Mouse (Mus musculus) bone marrow, adult 2 months (tissue): ENCODE measurements at regions not wholly inside any gene's neighbourhood (a gene's known extent, or its start where the extent isn't known, plus 50 kb on each side); places are given as distances from the start of the nearest gene placed in this dataset.

Source experiments
- CTCF ChIP-seq: fragments of 200-500 bp; IDR thresholded peaks from 2 replicates; pipeline ENCODE4 v1.5.1; 2011; ENCODE audit warnings: low read length, control low read depth; ENCODE audit not compliant: control insufficient read depth, insufficient read depth
- POLR2A ChIP-seq: fragments of 200-500 bp; IDR thresholded peaks from 2 replicates; pipeline ENCODE4 v1.6.1; 2011; ENCODE audit warnings: low read depth, mild to moderate bottlenecking, control low read depth, low read length, borderline replicate concordance; ENCODE audit not compliant: control insufficient read depth

DNA sequence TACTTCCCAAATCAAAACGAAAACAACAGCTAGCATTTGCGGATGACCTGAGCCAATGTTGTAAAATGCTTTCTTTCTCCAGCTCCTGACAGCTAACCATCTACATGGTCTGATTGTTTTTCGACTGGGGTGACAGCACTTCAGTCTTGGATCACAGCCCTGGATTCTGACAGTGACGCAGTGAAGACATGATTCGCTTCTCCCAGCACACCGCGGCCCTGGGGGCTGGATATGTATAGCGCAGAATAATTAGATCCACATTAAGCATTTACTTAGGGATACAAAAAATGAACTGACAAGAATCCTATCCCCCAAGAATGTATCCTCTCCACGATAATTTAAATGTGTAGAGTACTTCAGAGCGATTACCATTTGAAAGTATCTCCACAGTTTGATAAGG is 271.1 kb upstream of the Atp11b start:
- no peak for TF ChIP-seq CTCF
- no peak for TF ChIP-seq POLR2A
